Mouse (Mus musculus) erythroid progenitor cell, adult 5-6 weeks (primary cell): Measurements from ENCODE around the gene Lingo1. TPM values are rescaled to one million over a fixed set of nuclear protein-coding genes. Genes with fewer than 3 reads are reported as not detected.

ENCODE experiments used
- ATAC-seq: replicated peaks from 2 replicates; pipeline ENCODE4 v1.8.0; 2016; ENCODE audit warnings: moderate number of reproducible peaks, mild to moderate bottlenecking, moderate TSS enrichment, inconsistent platforms; ENCODE audit not compliant: poor library complexity, low FRiP score, severe bottlenecking
- total RNA-seq, 2 experiments: library from RNA; stranded (forward) in 1 of 2; stranded (reverse) in 1 of 2; fragments of 150-400 nt in 1 of 2; fragments of 186-747, 209-891 nt in 1 of 2; gene quantifications; 2 replicates each; pipeline versions ENCODE4 v1.2.3 to v1.2.4; 2015 to 2017; ENCODE audit warnings: low replicate concordance in 2 of 2

The Lingo1 gene
- total RNA-seq, 2 experiments from 2014 or later = not detected

GRCm38 (mm10) chr9:56612798-56613183 is 183.5 kb downstream of the Lingo1 start:
- no peak for ATAC-seq

- ATAC-seq = no peak
Observed at GRCm38 (mm10) chr9:56611912-56612797, 184.1 kb downstream of the Lingo1 start.

GRCm38 (mm10) chr9:56610955-56611354 is 185.3 kb downstream of the Lingo1 start:
- ATAC-seq = no peak

GRCm38 (mm10) chr9:56610466-56610865 is 185.8 kb downstream of the Lingo1 start:
- no peak for ATAC-seq

- ATAC-seq = no peak
Observed at GRCm38 (mm10) chr9:56609486-56609885, 186.8 kb downstream of the Lingo1 start.

GRCm38 (mm10) chr9:56608691-56609351 is 187.4 kb downstream of the Lingo1 start:
- ATAC-seq = no peak

- no peak for ATAC-seq
Observed at GRCm38 (mm10) chr9:56606082-56606740, 190.1 kb downstream of the Lingo1 start.

- no peak for ATAC-seq
Observed at GRCm38 (mm10) chr9:56605443-56605806, 190.8 kb downstream of the Lingo1 start.

GRCm38 (mm10) chr9:56604797-56605442 is 191.3 kb downstream of the Lingo1 start:
- ATAC-seq = 0 out of 2 replicates have a peak, but pooled peaks have one; percentile 19

- no peak for ATAC-seq
Observed at GRCm38 (mm10) chr9:56600655-56601054, 195.6 kb downstream of the Lingo1 start.

GRCm38 (mm10) chr9:56592639-56593038 is 203.6 kb downstream of the Lingo1 start:
- ATAC-seq = no peak

- no peak for ATAC-seq
Observed at GRCm38 (mm10) chr9:56591248-56591888, 204.9 kb downstream of the Lingo1 start.

GRCm38 (mm10) chr9:56589762-56590161 is 206.5 kb downstream of the Lingo1 start:
- ATAC-seq = no peak

GRCm38 (mm10) chr9:56584043-56584424 is 212.2 kb downstream of the Lingo1 start:
- ATAC-seq = no peak

- no peak for ATAC-seq
Observed at GRCm38 (mm10) chr9:56583139-56584042, 212.9 kb downstream of the Lingo1 start.

- no peak for ATAC-seq
Observed at GRCm38 (mm10) chr9:56582628-56583027, 213.6 kb downstream of the Lingo1 start.

- ATAC-seq = no peak
Observed at GRCm38 (mm10) chr9:56581700-56582099, 214.6 kb downstream of the Lingo1 start.

GRCm38 (mm10) chr9:56581016-56581415 is 215.3 kb downstream of the Lingo1 start:
- ATAC-seq = no peak

GRCm38 (mm10) chr9:56580101-56580500 is 216.2 kb downstream of the Lingo1 start:
- no peak for ATAC-seq
